Mouse (Mus musculus): ENCODE measurements around the gene Nhej1. TPM values are rescaled to one million over a fixed set of nuclear protein-coding genes. Genes with fewer than 3 reads are reported as not detected.
A peak's percentile ranks its signal among the peaks of the same experiment; 100 is the strongest.

The Nhej1 gene
- 1 to 10 TPM; 2.1 to 2.7 TPM for total RNA-seq (2021)

GRCm38 (mm10) chr1:75124346-75125321 lies at the start of gene Nhej1:
Nhej1 (minus strand) TSS chr1:75125200.
- DNase-seq, result peak; percentile 88

- peak; percentile 92 to 93 for DNase-seq
Measured at GRCm38 (mm10) chr1:75168472-75169464, 43.8 kb upstream of the Nhej1 start, which contains the start of gene Zfand2b. Zfand2b (plus strand) TSS chr1:75168646.

- DNase-seq, result no peak
Measured at GRCm38 (mm10) chr1:75168093-75168471, 43.1 kb upstream of the Nhej1 start.

GRCm38 (mm10) chr1:75160256-75160617 lies 35.2 kb upstream of the Nhej1 start:
- DNase-seq, result no peak

- DNase-seq, result no peak
Measured at GRCm38 (mm10) chr1:75159540-75160255, 34.7 kb upstream of the Nhej1 start.

- no peak for DNase-seq
Measured at GRCm38 (mm10) chr1:75158990-75159389, 34.0 kb upstream of the Nhej1 start.

GRCm38 (mm10) chr1:75155837-75156236 lies 30.8 kb upstream of the Nhej1 start:
- no peak for DNase-seq

- no peak for DNase-seq
Measured at GRCm38 (mm10) chr1:75148727-75149126, 23.7 kb upstream of the Nhej1 start.

- no peak for DNase-seq
Measured at GRCm38 (mm10) chr1:75147411-75148135, 22.6 kb upstream of the Nhej1 start.

GRCm38 (mm10) chr1:75145589-75145988 lies 20.6 kb upstream of the Nhej1 start:
- no peak for DNase-seq

- DNase-seq, result peak; percentile 96 to 97
Measured at GRCm38 (mm10) chr1:75142301-75143261, 17.6 kb upstream of the Nhej1 start, which contains the start of the genes Cnppd1 and Retreg2. Cnppd1 (minus strand) TSS chr1:75142711. Retreg2 (plus strand) TSS chr1:75142778.

GRCm38 (mm10) chr1:75141486-75142190 lies 16.6 kb upstream of the Nhej1 start:
- peak; percentile 49 to 65 for DNase-seq

GRCm38 (mm10) chr1:75140601-75141190 lies 15.7 kb upstream of the Nhej1 start:
- DNase-seq, result no peak

GRCm38 (mm10) chr1:75138448-75138847 lies 13.4 kb upstream of the Nhej1 start:
- DNase-seq, result no peak

GRCm38 (mm10) chr1:75136730-75137129 lies 11.7 kb upstream of the Nhej1 start:
- no peak for DNase-seq

GRCm38 (mm10) chr1:75136293-75136692 lies 11.3 kb upstream of the Nhej1 start:
- no peak for DNase-seq

- no peak for DNase-seq
Measured at GRCm38 (mm10) chr1:75133421-75134207, 8.6 kb upstream of the Nhej1 start, which contains the start of gene Slc23a3. Slc23a3 (minus strand) TSS chr1:75133890.

GRCm38 (mm10) chr1:75128641-75129040 lies 3.6 kb upstream of the Nhej1 start:
- DNase-seq, result no peak
